In genomic region chr12:91063337-91064015, GRCm38 (mm10) we compare ENCODE assay signal across 28 mouse cellular contexts.
DNase-seq lines count a peak whose midpoint lies in the region; ATAC-seq and TF ChIP-seq lines count a peak whose summit lies in the region.
"Had no signal": no experiment of that assay in that cellular context is flagged by ENCODE, and none has a peak within 500 bp of the region (broad histone marks: within the 10 kb centered on the region; RNA-seq: fewer than 3 reads in every experiment).

No protein-coding gene starts in this region.

- DNase-seq in heart, adult 11 months = peak; percentile 90
- DNase-seq in heart, postnatal 25 days (ENCODE audit: low spot score) = no peak
- DNase-seq in midbrain, embryonic 11.5 days (ENCODE audit: low spot score, missing footprints) = peak; percentile 39
- DNase-seq in midbrain, postnatal 0 days (ENCODE audit: low spot score) = no peak
- peak; percentile 51 for DNase-seq in heart, postnatal 4 days
- DNase-seq in embryonic facial prominence, embryonic 10.5 days (ENCODE audit: low spot score) = no peak
- DNase-seq: adrenal gland, adult 2 months; adrenal gland, postnatal 36 days; cerebellum, adult 18-20 months; cerebellum, postnatal 14 days; forebrain, postnatal 0 days; kidney, adult 2 months; kidney, postnatal 36 days; spleen, adult 18-20 months had no signal

- no peak overlapping the region for H3K4me3 ChIP-seq in midbrain, embryonic 11.5 days (ENCODE audit: low read depth, low read length)
- no peak overlapping the region for H3K4me3 ChIP-seq in midbrain, postnatal 0 days (ENCODE audit: low read depth, low read length)
- no peak overlapping the region for H3K4me3 ChIP-seq in heart, embryonic 15.5 days
- H3K4me3 ChIP-seq in embryonic facial prominence, embryonic 10.5 days = no peak overlapping the region
- H3K4me3 ChIP-seq: embryonic facial prominence, embryonic 15.5 days; forebrain, embryonic 12.5 days; hindbrain, embryonic 10.5 days; intestine, embryonic 15.5 days; layer of hippocampus, adult 2 months; left cerebral cortex, adult 2 months; limb, embryonic 13.5 days; megakaryocyte, embryonic 14.5 days had no signal

- no peak overlapping the region for H3K27ac ChIP-seq in midbrain, embryonic 11.5 days (ENCODE audit: low read depth, low read length)
- H3K27ac ChIP-seq in midbrain, postnatal 0 days (ENCODE audit: low read depth, low read length) = no peak overlapping the region
- peak overlapping the region; percentile 76 for H3K27ac ChIP-seq in heart, embryonic 15.5 days
- H3K27ac ChIP-seq in embryonic facial prominence, embryonic 10.5 days (replicated peaks) = no peak overlapping the region
- H3K27ac ChIP-seq: embryonic facial prominence, embryonic 15.5 days; forebrain, embryonic 12.5 days; hindbrain, embryonic 10.5 days; hindbrain, postnatal 0 days; intestine, embryonic 15.5 days; layer of hippocampus, adult 2 months; left cerebral cortex, adult 2 months; limb, embryonic 13.5 days had no signal

- no peaks in the 10 kb centered on the region for H3K27me3 ChIP-seq in midbrain, embryonic 11.5 days (ENCODE audit: control insufficient read depth, insufficient read depth, low read length)
- H3K27me3 ChIP-seq in midbrain, postnatal 0 days (ENCODE audit: insufficient read depth, low read length) = no peaks in the 10 kb centered on the region
- H3K27me3 ChIP-seq in heart, embryonic 15.5 days = no peaks in the 10 kb centered on the region
- no peaks in the 10 kb centered on the region for H3K27me3 ChIP-seq in embryonic facial prominence, embryonic 10.5 days (replicated peaks; ENCODE audit: low read depth, poor library complexity, severe bottlenecking)
- H3K27me3 ChIP-seq: CH12.LX; embryonic facial prominence, embryonic 15.5 days; forebrain, embryonic 12.5 days; intestine, embryonic 15.5 days; limb, embryonic 13.5 days; megakaryocyte, embryonic 14.5 days had no signal

- no peak for TF ChIP-seq CTCF in midbrain, postnatal 0 days (IDR thresholded peaks at IDR 0.05)

- H3K9ac ChIP-seq in midbrain, embryonic 11.5 days (ENCODE audit: low read length) = no peak overlapping the region
- no peak overlapping the region for H3K9ac ChIP-seq in midbrain, postnatal 0 days (replicated peaks; ENCODE audit: low read length, poor library complexity, severe bottlenecking)
- no peak overlapping the region for H3K9ac ChIP-seq in heart, embryonic 15.5 days
- H3K9ac ChIP-seq: embryonic facial prominence, embryonic 15.5 days; forebrain, embryonic 12.5 days; forebrain, postnatal 0 days; intestine, embryonic 15.5 days; limb, embryonic 13.5 days had no signal

- peaks cover 2% of the 10 kb centered on the region; the same call in 1 of the 2 replicates for H3K4me1 ChIP-seq in midbrain, embryonic 11.5 days (ENCODE audit: control insufficient read depth, insufficient read depth, low read length)
- H3K4me1 ChIP-seq in midbrain, postnatal 0 days (ENCODE audit: insufficient read depth, low read length) = no peaks in the 10 kb centered on the region
- H3K4me1 ChIP-seq in heart, embryonic 15.5 days (replicated peaks) = peaks cover 10% of the 10 kb centered on the region
- no peaks in the 10 kb centered on the region for H3K4me1 ChIP-seq in embryonic facial prominence, embryonic 10.5 days
- H3K4me1 ChIP-seq: embryonic facial prominence, embryonic 15.5 days; forebrain, embryonic 12.5 days; intestine, embryonic 15.5 days; limb, embryonic 13.5 days; megakaryocyte, embryonic 14.5 days had no signal

- no peaks in the 10 kb centered on the region for H3K36me3 ChIP-seq in midbrain, embryonic 11.5 days (ENCODE audit: control insufficient read depth, insufficient read depth, low read length)
- H3K36me3 ChIP-seq in midbrain, postnatal 0 days (ENCODE audit: insufficient read depth, low read length) = no peaks in the 10 kb centered on the region
- H3K36me3 ChIP-seq in heart, embryonic 15.5 days = no peaks in the 10 kb centered on the region
- H3K36me3 ChIP-seq in embryonic facial prominence, embryonic 10.5 days (replicated peaks) = no peaks in the 10 kb centered on the region
- H3K36me3 ChIP-seq: embryonic facial prominence, embryonic 15.5 days; forebrain, embryonic 12.5 days; hindbrain, embryonic 10.5 days; intestine, embryonic 15.5 days; limb, embryonic 13.5 days had no signal

- intact Hi-C loops in heart, postnatal 25 days (cut with DNase I) = no loop called here

- ATAC-seq in midbrain, embryonic 11.5 days (ENCODE audit: low FRiP score) = no peak
- ATAC-seq in midbrain, postnatal 0 days (ENCODE audit: low FRiP score) = no peak
- peak; percentile 86 for ATAC-seq in heart, embryonic 15.5 days (replicated peaks; ENCODE audit: insufficient number of reproducible peaks, insufficient read depth, low FRiP score, low read depth)
- ATAC-seq in megakaryocyte-erythroid progenitor cell, adult 5-6 weeks (replicated peaks; ENCODE audit: low FRiP score, low TSS enrichment, poor library complexity, severe bottlenecking) = no peak
- ATAC-seq: activated CD4-positive, CD25-positive, alpha-beta regulatory T cell, adult 4 months; forebrain, postnatal 0 days; hindbrain, postnatal 0 days had no signal

- no peak overlapping the region for H3K4me2 ChIP-seq in midbrain, embryonic 11.5 days
- H3K4me2 ChIP-seq in midbrain, postnatal 0 days (ENCODE audit: low read depth, low read length, poor library complexity, severe bottlenecking) = no peak overlapping the region
- no peak overlapping the region for H3K4me2 ChIP-seq in heart, embryonic 15.5 days
- H3K4me2 ChIP-seq: embryonic facial prominence, embryonic 15.5 days; forebrain, embryonic 12.5 days; intestine, embryonic 15.5 days; limb, embryonic 13.5 days; liver, embryonic 11.5 days had no signal

- H3K9me3 ChIP-seq in midbrain, embryonic 11.5 days (ENCODE audit: control insufficient read depth, low read length) = no peaks in the 10 kb centered on the region
- H3K9me3 ChIP-seq in midbrain, postnatal 0 days (ENCODE audit: low read length) = no peaks in the 10 kb centered on the region
- no peaks in the 10 kb centered on the region for H3K9me3 ChIP-seq in heart, embryonic 15.5 days (replicated peaks)
- H3K9me3 ChIP-seq in embryonic facial prominence, embryonic 10.5 days = no peaks in the 10 kb centered on the region
- H3K9me3 ChIP-seq: embryonic facial prominence, embryonic 15.5 days; forebrain, embryonic 12.5 days; hindbrain, embryonic 10.5 days; intestine, embryonic 15.5 days; limb, embryonic 13.5 days; megakaryocyte, embryonic 14.5 days had no signal

- WGBS in midbrain, embryonic 11.5 days = 90% methylated on average over 4 of the region's 4 CpGs
- 74% methylated on average over 4 of the region's 4 CpGs for WGBS in midbrain, postnatal 0 days
- WGBS in heart, embryonic 15.5 days = 36% methylated on average over 4 of the region's 4 CpGs
- 89% methylated on average over 4 of the region's 4 CpGs for WGBS in embryonic facial prominence, embryonic 10.5 days

Comparison
In these comparisons a context has a peak if more than half of its experiments do, and no peak if none do; other contexts are left out.
1. DNase-seq: peak in heart, adult 11 months (single experiment), midbrain, embryonic 11.5 days (single experiment) and heart, postnatal 4 days (single experiment); none in heart, postnatal 25 days (single experiment), midbrain, postnatal 0 days (single experiment) and embryonic facial prominence, embryonic 10.5 days (single experiment).